Mouse (Mus musculus) right cerebral cortex, postnatal 36 days (tissue): ENCODE results near the gene Sema3b.

Source experiments
- DNase-seq, 2 experiments: peaks; one replicate each; pipeline ENCODE4 v3.0.0; 2022; ENCODE audit warnings: low spot score in 2 of 2, mixed read lengths in 1 of 2

The Sema3b gene

DNA sequence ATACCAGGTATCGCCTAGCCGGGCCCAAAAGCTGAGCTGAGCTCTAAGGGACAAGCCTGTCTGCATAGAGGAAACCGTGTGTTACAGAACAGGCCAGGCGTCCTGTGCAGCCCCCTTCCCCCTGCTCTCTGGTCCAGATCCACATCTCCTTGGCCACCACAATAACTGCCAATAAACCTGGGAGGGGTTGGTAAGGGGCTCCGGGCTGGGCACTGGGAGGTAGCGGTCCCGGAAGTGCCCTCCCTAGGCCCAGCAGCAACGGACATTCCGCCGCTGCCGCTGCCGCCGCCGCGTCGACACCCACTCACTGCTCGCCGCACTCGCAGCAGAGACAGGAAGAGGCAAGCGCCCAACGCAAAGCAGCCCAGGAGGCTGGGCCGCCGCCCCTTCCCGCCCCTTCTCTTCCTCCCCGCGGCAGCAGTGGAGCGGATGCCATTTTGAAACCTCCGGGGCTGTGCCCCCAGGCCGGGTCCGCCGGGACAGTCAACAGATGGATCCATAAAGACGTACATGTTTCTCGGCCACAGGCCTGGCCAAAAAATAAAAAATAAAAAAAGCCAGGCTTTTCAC lies 24.1 kb upstream of the Sema3b start:
- peak; percentile 73 to 74 for DNase-seq

DNA sequence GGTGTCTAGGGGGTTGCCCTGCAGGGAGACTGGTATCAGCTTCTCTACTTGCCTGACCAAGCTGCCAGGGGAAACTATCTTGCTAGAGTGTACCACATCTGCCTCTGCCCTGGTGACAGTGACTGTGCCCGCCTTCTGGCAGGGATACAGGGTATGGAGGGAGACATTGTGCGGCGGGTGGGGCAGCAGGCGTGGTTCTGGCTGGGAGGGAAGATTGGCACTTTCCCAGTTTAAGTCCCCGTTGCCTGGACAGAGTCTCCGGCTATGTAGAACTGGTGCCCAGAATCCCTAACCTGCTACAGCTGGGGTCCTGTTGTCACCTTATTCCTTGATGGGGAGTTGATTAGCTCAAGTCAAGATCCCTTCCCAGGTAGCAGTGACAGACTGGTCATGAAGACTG lies 23.4 kb upstream of the Sema3b start:
- DNase-seq: no peak

DNA sequence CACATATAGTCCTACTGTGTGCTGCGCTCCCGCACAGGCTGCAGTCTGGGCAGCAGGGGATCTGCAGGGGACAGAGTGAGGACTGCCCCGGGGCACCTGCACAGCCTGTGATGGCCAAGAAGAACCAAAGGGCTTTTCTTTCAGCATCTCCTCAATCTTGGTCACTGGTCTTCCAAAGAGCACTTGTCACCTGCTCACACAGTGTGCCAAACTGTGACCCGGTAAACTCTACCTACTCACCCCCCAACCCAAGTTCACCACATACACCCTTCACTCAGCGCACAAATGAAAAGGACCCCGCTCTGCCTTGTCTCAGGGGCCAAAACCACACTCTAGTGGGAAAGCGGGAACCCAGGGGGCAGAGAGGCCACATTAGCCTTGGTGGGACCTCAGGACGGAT lies 22.8 kb upstream of the Sema3b start:
- no peak for DNase-seq

DNA sequence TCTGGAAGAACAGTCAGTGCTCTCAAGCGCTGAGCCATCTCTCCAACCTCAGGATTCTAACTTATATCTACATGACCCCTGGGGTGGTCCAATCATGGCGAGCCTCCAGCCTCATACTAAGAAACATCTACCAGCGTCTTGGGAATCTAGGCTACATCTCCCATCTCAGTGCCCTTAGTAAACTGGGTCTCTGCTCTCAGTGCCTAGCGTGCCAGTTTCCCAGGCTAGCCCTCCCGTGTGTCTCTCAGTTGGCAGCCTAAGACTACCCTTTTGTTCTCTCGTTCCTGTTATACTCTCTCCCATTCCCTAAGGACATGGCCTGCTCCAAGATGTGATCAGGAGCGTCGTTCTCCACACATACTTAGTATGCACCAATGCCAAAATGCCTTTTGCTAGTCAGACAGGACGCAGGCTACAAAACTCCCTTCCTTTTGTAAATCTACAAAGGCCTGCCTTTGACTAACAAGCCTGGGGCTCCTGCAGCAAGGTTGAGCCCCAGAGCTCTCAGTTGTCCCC lies 22.3 kb upstream of the Sema3b start:
- no peak for DNase-seq

DNA sequence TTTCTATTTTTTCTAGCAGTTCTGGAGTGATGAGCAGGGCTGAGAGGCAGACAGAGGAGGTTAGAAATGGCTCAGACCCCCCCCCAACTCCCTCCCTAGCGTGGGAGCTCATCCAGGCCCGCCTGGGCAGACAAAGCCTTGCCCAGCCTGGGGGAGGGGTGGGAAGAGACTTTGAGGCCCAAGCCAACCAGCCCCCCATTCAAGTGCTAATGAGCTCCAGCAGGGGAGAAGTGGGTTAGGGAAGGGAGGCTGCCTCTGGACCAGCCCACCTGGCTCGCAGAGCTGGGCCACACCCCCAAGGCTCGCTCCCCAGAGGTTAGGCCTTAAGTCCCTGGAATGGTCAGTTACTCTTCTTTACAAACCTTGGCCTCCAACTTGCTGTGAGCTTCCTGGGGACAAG lies 21.5 kb upstream of the Sema3b start:
- DNase-seq: peak in 1 of 2 experiments; percentile 56

DNA sequence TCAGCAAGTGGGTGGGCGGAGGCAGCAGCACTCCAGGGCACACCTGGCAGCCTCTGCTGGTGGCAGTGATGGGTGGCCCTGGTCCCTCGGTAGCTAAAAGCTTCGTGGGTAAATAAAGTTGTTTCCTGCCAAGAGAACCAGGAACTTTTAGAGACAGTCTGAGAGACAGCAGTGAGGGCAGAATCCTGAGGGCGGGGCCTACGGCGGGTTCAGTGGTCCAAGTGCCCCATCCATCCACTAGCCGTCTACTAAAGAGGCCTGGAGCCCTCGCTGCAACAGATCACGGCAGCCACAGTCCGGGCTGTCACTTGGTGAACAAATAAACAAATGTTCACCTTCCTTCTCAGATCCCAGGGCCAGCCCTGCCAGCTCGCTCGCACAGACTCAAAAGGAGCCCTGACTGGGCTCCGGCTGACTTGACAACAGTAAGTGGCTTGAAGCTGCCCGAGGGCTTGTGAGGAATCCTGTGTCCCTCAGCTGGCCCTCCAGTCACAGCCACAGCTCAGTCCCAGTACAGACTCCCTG lies 20.9 kb upstream of the Sema3b start:
- no peak for DNase-seq

DNA sequence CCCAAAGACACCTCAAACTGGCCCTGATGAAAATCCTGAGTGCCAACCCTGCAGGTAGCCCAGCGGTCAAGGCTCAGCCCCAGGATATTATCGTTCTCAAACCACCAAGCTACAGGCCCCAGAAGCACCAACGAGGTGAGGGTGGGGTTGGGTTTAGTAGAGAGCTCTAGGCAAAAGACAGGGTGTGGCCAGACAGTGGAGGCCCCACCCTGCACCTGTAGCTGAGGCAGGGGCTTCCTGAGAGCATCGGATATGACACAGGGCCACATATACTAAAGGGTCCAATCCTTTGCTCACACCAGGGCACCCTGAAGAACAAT lies 20.3 kb upstream of the Sema3b start:
- DNase-seq: no peak

DNA sequence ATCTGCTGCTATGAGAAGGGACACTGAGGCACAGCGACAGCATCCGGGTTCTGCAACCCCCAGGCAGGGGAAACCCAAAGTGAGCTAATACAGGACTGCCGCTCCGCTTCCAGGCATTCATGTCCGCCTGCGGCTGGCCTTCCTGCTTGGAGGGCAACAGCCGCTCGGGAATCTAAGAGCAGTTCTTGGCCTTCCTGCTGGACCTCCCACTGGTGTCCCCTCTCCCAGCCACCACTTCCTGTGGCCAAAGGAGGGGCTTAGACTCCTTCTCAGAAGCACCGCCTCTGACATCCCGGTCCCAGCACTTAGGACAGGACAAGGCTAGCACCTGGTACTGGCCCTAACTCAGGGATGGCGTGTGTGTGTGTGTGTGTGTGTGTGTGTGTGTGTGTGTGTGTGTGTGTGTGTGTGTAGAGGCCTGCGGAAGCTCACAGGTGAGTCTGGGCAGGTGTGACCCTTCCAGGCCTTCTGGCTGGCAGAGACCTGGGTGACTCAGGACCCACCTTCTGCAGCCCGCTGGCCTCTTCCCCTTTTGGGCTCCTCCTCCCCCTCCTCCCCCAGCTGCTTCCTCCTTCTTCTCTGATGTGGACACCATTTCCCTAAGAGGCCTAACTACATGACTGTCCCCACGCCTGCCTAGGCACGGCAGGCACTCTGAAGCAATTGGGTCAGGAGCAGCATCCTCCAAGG lies 19.8 kb upstream of the Sema3b start:
- DNase-seq: no peak

DNA sequence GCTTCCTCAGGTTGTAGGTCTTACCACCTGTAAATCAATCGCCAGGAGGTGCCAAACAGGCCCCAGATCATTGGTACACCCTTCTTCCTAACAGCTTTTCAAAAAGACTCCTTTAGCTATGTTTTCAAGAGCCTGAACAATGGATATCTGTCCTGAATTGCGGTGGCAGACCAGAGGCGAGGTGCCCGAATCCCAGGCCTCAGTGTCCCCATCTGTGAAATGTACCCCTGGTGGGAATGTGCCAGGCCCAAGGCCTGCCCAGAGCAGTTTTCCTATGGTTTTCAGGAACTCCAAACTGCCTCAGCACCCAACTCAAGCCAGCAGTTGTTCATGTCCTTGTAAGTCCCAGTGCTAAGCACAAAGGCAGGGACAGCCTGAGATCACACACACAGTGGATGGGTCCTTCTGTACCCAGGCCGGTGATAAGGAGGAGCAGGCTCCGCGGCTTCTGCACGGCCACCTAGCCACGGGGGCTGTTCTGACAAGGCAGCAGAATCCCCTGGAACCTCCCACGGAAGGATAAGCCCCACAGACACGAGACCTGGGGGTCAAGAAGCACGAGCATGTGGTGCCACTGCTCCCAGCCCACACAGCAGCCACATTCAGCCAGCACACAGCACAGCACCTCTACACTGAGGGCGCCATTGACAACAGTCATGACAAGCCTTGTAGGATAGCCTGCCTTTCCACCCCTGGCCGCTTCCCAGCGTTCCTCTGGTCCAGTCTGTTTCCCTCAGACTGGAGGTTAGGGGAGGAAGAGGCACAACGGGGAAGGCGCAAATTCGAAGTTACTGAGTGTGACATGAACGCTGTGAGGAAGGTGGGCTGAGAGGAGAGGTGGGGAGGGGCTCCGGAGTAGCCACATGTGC lies 18.6 kb upstream of the Sema3b start:
- no peak for DNase-seq

DNA sequence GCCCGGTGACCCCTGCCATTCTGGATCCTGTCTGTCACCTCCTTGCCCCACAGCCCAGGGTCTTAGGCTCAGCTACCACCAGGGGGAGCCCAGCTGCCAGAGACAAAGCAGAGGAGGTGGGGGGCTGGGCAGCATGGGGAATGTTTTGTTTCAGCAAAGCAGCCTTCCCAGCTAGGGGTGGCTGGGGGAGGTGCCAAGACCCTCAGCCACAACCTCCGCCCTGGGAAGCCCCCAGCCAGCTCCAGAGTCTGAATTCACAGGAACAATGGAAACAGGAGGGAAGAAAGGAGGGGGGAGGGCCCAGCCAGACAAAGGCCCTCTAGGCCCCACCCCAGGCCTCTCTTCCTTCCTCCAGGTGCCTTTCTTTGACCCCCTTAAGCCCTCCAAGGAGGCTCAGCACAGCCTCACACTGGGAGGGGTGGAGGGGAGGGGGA lies 17.8 kb upstream of the Sema3b start:
- DNase-seq: peak in 1 of 2 experiments; percentile 56

DNA sequence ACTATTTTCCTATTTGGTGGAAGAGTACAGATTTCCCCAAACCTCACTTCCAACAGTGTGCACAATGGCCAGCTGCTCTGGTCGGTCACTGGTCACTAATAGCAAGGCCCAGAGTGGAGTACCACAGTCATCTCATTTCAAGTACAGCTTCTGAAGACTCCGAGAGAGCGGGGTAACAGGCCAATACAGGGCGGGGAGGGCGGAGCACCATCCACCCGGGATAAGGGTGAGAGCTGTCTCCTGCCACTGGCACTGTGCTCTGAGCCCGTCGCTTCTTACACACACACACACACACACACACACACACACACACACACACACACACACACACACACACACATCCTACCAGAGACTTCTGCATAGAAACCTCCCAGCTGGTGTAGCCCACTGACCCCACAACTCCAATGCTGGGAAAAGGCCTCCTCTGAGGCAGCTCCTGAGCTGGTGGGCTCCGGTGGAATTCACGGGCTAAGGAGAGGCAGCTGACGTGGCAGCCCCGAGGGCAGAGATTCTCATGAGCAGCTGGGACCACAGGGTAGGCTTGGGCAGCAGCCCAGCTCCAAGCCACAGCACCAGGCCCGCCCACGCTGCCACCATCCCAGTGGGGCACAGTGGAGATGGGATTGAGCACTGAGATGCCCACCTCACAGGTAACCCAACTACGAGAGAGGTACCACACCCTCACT lies 17.3 kb upstream of the Sema3b start:
- DNase-seq: no peak

DNA sequence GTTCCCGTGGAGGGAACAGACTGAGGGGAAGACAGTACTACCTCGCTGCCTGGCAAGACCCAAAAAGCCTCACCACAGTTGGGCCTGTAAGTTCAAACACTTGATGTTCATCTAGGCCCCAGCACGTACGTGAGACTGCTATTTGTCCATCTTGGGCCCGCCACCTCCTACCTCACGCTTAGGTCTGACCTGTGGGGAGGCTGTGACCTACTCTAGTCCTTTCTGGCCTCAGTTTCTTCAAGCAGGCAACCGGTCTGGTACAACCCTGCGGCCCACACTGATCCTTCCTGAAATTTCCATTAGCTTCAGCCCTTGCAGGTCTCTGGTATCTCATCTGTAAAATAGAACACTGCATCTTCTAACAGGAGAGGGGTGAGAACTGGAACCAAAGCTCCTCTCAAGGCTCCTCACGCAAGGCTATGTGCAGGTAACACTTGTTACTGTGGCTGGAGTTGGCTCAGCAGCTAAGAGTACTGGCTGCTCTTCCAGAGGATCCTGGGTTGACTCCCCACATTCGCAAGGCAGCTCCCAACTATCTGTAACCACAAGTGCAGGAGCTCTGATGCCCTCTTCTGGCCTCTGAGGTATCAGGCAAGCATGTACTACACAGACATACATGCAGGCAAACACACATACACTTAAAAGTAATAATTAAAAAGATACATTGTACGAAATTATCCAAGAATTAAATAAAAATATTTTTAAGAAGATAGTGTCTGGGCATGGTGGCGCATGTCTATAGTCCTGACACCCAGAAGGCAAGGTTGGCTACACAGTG lies 16.5 kb upstream of the Sema3b start:
- DNase-seq: no peak

DNA sequence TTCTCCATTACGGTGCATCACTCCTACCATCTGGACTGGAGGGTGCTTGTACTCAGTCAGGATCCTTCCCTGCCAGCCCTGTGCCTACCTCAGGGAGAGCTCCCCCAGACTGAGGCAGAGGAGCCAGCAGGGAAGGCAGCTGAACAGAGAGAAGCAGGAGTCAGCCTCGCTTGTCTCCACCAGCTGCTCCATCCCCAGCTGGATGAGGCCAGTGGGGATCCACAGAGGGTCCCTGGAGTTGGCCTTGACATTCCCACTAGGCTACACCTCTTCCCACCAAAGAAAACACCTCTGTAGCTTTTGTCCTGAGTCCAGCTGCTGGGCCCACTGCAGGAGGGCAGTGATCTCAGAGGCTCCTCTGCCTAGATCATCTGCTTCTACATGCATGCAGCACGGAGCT lies 15.9 kb upstream of the Sema3b start:
- DNase-seq: no peak

DNA sequence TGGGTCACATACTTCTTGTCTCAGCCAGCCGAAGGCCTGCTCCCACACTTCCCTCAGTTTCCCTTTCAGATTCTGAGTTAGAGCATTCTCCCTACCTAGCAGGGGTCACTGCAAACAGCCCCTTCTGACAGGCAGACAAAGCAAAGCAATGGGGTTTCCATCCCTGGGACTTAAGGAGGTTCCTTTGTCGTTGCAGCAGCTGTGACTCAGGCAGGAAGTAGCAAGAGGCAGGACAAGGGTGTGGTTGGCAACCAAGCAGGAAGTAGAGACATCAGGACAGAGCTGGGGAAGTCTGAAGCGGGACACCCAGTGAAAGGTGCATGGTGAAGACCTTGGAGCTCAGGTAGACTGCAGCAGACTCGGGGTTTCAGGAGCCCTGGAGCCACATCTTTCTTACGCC lies 15.5 kb upstream of the Sema3b start:
- no peak for DNase-seq

DNA sequence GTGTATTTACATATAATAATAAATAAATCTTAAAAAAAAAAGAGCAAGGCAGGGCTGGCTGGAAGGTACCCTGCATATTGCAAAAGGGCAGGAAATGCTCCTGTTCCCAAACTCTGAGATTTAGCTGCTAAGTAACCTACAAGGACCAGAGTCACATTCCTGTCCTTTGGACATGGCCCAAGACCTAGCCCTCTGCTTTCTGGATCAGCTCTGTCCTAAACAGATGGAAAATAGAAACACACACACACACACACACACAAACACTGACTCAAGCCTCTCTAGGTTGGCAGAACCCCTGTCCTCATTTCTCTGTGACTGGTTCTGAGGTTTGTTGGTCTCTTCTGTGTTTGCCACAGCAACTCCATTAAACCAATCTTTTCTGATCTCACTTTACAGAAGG lies 11.9 kb upstream of the Sema3b start:
- DNase-seq: no peak

DNA sequence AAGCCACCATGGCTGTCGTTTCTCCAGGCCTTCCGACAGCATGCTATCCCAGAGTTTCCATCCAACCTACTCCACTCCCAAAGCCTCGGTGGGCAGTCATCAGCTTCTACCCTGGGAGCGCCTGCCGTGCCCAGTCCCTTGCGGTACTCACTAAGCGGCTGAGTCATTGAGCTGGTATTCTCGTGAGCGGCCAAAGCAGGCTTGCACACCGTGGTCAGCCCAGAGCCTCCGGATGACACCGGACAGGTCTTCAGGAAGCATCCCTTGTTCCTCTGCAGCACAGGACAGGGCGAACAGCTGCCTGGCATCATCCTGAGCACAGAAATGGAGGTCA lies 10.5 kb upstream of the Sema3b start:
- DNase-seq: no peak

DNA sequence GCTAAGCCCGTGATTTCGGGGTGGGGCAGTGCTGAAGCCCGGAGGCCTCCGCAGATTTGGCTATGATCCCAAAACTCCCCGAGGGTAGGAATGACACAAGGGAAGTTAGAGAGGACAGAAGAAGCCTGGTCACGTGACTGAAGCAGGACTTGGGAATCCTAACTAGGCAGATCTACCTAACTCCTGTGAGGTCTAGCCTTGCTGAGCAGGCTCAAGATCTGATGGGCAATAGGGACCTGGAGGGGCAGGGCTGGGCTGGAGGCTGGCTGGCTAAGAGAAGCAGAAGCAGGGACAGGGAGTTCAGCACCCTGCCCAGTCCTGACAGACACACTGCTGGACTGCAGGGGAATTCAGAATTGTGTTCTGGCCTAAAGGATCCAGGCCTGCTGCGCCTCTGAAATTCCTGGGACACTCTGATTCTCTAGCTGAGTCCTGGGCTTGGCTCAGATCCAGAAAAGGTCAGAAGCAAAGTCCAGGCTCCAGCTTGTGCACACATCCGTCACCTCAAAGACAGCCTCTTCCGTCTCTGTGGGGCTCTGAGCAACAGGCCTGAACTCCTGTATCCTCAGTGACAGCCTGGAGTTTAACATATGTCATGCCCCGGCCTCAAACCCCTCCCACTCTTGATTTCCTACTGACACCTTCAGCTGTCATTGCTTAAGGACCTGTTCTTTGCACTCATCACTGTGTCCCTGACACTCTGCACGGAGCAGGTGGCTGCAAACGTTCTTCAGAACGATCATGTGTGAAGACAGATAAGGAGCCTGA lies 9.9 kb upstream of the Sema3b start:
- DNase-seq: no peak

DNA sequence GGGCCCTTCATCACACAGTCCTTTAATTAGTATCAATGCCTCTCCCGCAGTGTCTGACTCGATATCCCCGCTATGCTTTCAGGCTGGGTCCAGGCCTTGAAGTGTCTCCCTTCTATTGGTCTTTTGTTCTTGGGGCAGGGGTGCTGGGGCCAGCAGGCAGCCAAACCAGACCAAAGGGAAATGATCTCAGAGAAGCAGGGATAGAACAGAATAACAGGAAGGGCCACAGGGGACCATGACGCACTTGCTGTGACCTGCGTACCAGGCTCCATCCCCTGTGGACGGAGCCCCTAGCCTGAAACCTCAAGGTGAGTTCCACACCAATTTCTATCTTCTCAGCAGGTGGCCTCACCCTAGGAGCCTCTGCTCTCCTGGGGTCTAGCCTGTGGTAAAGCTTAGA lies 9.1 kb upstream of the Sema3b start:
- DNase-seq: no peak

DNA sequence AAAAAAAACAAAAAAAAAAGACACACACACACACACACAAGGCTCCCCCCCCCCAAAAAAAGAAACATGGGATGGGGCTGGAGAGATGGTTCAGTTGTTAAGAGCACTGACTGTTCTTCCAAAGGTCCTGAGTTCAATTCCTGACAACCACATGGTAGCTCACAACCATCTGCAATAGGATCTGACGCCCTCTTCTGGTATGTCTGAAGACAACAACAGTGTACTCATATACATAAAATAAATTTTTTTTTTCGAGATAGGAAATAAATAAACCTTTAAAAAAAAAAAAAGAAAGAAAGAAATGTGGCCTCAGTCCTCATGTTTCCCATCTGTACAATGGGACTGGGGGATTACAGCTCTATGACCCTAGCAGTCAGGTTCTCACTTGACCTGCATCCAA lies 8.4 kb upstream of the Sema3b start:
- no peak for DNase-seq

DNA sequence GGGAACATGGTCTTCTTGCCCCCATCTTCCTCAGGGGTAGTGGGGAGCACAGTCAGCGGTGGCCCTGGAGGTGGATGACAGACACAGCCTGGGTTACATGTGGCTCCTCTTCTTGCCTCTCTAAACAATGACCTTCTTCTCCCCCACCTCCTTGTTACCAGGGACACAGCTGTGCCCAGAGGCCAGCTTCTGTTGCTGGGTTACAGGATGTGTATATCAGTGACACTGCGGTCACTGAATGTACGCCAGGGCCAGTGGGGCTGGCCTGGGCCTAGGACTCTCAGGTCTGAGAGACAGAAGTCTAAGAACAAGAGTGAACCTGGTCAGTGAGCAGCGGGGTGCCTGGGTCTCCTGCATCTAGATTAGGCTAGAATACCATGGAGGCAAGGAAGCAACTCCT lies 6.0 kb upstream of the Sema3b start:
- no peak for DNase-seq
